Mouse (Mus musculus) heart, postnatal 25 days (tissue): ENCODE data around the gene Gm4070. TPM values are rescaled to one million over a fixed set of nuclear protein-coding genes. Genes with fewer than 3 reads are reported as not detected.
"Not testable (repeated sequence)": the region's sequence is repeated elsewhere in the genome, so short reads cannot be mapped to it uniquely, and the experiment has no call there.

Experiments
- DNase-seq: peaks from one replicate; pipeline ENCODE4 v3.0.0; 2022; ENCODE audit warnings: low spot score
- intact Hi-C: fragments of 180-260 bp; cut with DNase I; formaldehyde crosslinking; loops from one replicate; pipeline ENCODE4 v1.15.1; 2025
- total RNA-seq, 2 experiments: library from RNA; stranded (reverse); gene quantifications; 2 replicates each; pipeline ENCODE4 v1.2.3; 2021

The Gm4070 gene
- 10 to 100 TPM; 11.8 to 12.2 TPM for total RNA-seq

GRCm38 (mm10) chr7:105953812-105954211 is at the start of gene Gm4070:
TSS of gene Gm4070 (minus strand) at chr7:105953967.
- DNase-seq, intact Hi-C loops: not testable (repeated sequence)

DNA sequence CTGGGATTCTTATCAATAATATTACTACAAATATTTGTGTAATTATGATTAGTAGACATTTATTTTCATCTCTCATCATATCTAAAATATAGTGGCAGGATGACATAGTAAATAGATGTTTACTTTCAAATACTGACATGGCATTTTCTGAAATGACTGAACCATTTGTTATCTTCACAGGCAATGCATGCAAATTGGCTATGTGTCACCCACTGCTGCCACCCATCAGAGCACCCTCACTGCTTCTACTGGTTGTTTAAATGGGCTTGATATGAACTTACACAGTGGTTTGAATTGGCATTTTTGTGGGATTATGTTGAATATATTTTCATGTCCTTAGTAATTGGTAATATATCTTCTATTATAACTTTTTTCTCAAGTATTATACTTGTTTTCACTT is 773 bp upstream of the Gm4070 start:
- intact Hi-C loops, DNase-seq: not testable (repeated sequence)

- DNase-seq, intact Hi-C loops: not testable (repeated sequence)
These were observed 1.4 kb downstream of the Gm4070 start for GRCm38 (mm10) chr7:105952408-105952807.

DNA sequence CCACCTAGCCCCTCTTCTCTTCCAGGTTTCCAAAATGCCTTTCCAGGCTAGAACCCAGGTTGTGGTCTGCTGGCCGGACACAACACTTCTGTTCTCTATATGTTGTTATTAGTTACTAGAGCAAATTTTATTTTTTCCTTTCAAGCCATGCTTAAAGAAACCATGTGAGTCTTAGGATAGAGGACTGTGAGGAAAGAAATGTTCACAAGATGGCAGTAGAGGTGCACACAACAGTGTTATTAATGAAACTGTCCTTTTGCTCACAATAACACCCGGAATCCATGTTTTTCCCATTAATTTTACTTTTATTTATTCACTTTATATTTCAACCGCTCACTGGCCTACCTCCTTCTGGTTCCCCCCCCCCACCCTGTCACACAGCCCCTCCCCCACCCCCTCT is 8.5 kb downstream of the Gm4070 start:
- not testable (repeated sequence) for DNase-seq

DNA sequence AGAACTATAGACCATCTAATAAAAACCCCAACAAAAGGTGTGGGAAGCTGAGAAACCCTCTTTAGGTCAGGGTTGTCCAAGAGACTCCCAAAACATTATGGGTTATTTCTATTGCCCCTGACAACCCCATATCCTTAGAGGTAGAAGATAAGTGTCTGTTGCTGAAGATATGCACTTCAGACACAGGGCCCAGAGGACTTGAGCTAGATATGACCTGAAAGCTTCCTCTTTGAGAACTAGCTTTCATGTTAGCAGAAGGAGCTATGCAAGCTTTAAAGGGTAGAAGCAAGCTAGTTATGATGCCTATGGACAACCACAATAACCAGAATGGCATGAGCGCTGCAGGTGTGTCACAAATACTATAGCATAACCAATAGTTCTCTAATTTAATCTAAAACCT is 21.6 kb downstream of the Gm4070 start:
- intact Hi-C loops, DNase-seq: not testable (repeated sequence)

More for the DNA sequence above, 8.5 kb downstream of the Gm4070 start:
- intact Hi-C loops, result not testable (repeated sequence)

DNA sequence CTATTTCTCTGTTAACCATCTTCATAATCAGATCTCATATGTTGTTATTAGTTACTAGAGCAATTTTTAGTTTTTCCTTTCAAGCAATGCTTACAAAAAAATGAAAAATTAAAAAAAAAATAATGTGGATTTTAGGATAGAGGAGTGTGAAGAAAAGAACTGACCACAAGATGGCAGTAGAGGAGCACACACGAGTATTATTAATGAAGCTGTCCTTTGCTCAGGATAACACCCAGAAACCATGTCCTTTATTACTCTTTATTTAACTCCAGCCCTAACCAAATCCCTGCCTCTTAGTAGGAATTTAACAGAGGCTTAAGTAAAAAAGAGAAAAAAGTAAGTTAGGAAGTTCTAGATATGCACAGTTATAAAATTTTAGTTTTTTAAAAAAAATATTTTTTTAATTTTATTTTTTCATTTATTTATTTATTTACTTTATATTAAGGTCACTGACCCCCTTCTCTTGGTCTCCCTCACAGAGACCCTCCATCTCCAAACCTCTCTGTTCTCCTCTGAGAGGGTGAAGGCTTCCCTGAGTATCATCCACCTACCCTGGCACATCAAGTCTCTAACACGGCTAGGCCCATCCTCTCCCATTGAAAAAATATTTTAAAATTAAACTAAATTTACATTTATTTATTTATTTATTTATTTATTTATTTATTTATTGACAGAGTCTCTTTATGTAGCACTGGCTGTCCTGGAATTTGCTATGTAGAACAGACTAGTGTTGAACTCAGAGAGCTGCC is 70.0 kb downstream of the Gm4070 start:
- intact Hi-C loops, result not testable (repeated sequence)

GRCm38 (mm10) chr7:105879717-105880484 is 73.9 kb downstream of the Gm4070 start:
- intact Hi-C loops, DNase-seq: not testable (repeated sequence)

More for the DNA sequence above, 70.0 kb downstream of the Gm4070 start:
- DNase-seq, result not testable (repeated sequence)

DNA sequence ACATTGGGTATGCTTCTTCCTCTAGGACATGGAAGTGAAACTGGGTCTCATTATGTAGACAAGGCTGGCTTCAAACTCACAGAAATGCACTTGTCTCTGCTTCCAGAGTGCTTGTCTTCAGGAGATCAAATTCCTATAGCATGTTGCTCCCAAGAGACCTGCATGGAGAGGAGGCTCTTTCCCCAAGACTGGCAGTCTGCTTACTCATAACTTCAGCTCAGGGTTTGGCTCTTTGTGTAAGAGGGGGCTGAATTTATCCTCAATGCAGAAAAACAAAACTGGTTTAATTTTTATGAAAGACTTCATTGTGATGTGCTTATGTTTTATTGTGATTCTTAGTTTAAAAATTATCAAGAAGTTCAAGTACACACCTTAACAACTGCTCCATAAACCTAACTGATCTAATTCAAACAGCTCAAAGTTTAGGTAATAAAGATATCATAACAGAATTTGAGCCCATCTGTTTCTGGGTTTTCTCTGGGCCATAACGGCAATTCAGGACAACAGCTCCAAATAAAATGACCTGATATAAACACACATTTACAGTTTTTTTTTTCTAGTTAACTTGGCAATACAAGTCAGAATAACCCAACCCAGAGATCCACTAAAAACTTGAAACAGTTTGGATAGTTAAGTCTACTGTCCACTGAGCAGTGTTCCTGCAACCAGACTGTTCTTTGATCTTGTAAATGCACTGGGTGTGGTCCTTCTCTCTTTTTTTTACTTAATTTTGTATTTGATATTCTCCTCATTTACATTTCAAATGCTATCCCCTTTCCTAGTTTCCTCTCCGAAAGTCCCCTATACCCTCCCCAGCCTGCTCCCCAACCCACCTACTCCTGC is 97.8 kb downstream of the Gm4070 start:
- intact Hi-C loops, DNase-seq: not testable (repeated sequence)

Other genes with a start within 250 kb of the Gm4070 start
- 100 to 1,000 TPM in 1 of 2 experiments, 10 to 100 TPM in 1; 94.4 to 104 TPM for gene Ilk, start 217.4 kb downstream of the Gm4070 start, total RNA-seq
- 1 to 10 TPM; 9.5 TPM for gene Rrp8, start 216.6 kb downstream of the Gm4070 start, total RNA-seq
- gene Taf10, start 209.6 kb downstream of the Gm4070 start, total RNA-seq, result 10 to 100 TPM; 90.1 to 90.3 TPM
- gene Tpp1, start 201.7 kb downstream of the Gm4070 start, total RNA-seq, result 10 to 100 TPM; 37.4 to 40.7 TPM
- gene Dchs1, start 166.3 kb downstream of the Gm4070 start, total RNA-seq, result 10 to 100 TPM in 1 of 2 experiments, 1 to 10 TPM in 1; 9.1 to 10.6 TPM
- gene Mrpl17, start 142.9 kb downstream of the Gm4070 start, total RNA-seq, result 100 to 1,000 TPM; 108 to 110 TPM